Mouse (Mus musculus): ENCODE measurements around the gene Col8a1.

Gene Col8a1

GRCm38 (mm10) chr16:57754526-57755125 is at the start of gene Col8a1:
Gene Col8a1 (minus strand): TSS chr16:57754737.
- no peak for DNase-seq (ENCODE audit: low read depth, low spot score)

GRCm38 (mm10) chr16:57801886-57802285 is 47.3 kb upstream of the Col8a1 start:
- DNase-seq (ENCODE audit: low read depth, low spot score): no peak

GRCm38 (mm10) chr16:57796321-57796720 is 41.8 kb upstream of the Col8a1 start:
- no peak for DNase-seq (ENCODE audit: low read depth, low spot score)

- DNase-seq (ENCODE audit: low read depth, low spot score): no peak
These were observed 24.5 kb upstream of the Col8a1 start for GRCm38 (mm10) chr16:57779011-57779410.

- no peak for DNase-seq (ENCODE audit: low read depth, low spot score)
These were observed 11.1 kb upstream of the Col8a1 start for GRCm38 (mm10) chr16:57765615-57766014.

- no peak for DNase-seq (ENCODE audit: low read depth, low spot score)
These were observed 5.3 kb upstream of the Col8a1 start for GRCm38 (mm10) chr16:57759862-57760261.

GRCm38 (mm10) chr16:57755708-57756107 is 1.2 kb upstream of the Col8a1 start:
- no peak for DNase-seq (ENCODE audit: low read depth, low spot score)

- no peak for DNase-seq (ENCODE audit: low read depth, low spot score)
These were observed 704 bp upstream of the Col8a1 start for GRCm38 (mm10) chr16:57755241-57755640.

- no peak for DNase-seq (ENCODE audit: low read depth, low spot score)
These were observed 827 bp downstream of the Col8a1 start for GRCm38 (mm10) chr16:57753539-57754280.

- DNase-seq (ENCODE audit: low read depth, low spot score): no peak
These were observed 4.0 kb downstream of the Col8a1 start for GRCm38 (mm10) chr16:57750549-57750948.

GRCm38 (mm10) chr16:57748093-57748492 is 6.4 kb downstream of the Col8a1 start:
- DNase-seq (ENCODE audit: low read depth, low spot score): no peak

GRCm38 (mm10) chr16:57747357-57748056 is 7.0 kb downstream of the Col8a1 start:
- DNase-seq (ENCODE audit: low read depth, low spot score): no peak

- DNase-seq (ENCODE audit: low read depth, low spot score): no peak
These were observed 14.4 kb downstream of the Col8a1 start for GRCm38 (mm10) chr16:57740169-57740568.

- DNase-seq (ENCODE audit: low read depth, low spot score): no peak
These were observed 19.6 kb downstream of the Col8a1 start for GRCm38 (mm10) chr16:57734942-57735341.

GRCm38 (mm10) chr16:57733545-57733944 is 21.0 kb downstream of the Col8a1 start:
- DNase-seq (ENCODE audit: low read depth, low spot score): no peak

GRCm38 (mm10) chr16:57733139-57733538 is 21.4 kb downstream of the Col8a1 start:
- DNase-seq (ENCODE audit: low read depth, low spot score): no peak

GRCm38 (mm10) chr16:57724978-57725377 is 29.6 kb downstream of the Col8a1 start:
- no peak for DNase-seq (ENCODE audit: low read depth, low spot score)

GRCm38 (mm10) chr16:57718982-57719381 is 35.6 kb downstream of the Col8a1 start:
- DNase-seq (ENCODE audit: low read depth, low spot score): no peak

GRCm38 (mm10) chr16:57698733-57699132 is 55.8 kb downstream of the Col8a1 start:
- no peak for DNase-seq (ENCODE audit: low read depth, low spot score)

GRCm38 (mm10) chr16:57694694-57695093 is 59.8 kb downstream of the Col8a1 start:
- no peak for DNase-seq (ENCODE audit: low read depth, low spot score)

- DNase-seq (ENCODE audit: low read depth, low spot score): no peak
These were observed 60.5 kb downstream of the Col8a1 start for GRCm38 (mm10) chr16:57693906-57694522.

GRCm38 (mm10) chr16:57685790-57686399 is 68.6 kb downstream of the Col8a1 start:
- no peak for DNase-seq (ENCODE audit: low read depth, low spot score)

Measured in c-Kit-negative CD71-positive TER-119-positive erythroid progenitor cells, embryonic 14.5 days (primary cell).